Mouse (Mus musculus): ENCODE measurements around the gene Vps13c.

The Vps13c gene

GRCm38 (mm10) chr9:67839981-67840859 lies at the start of gene Vps13c:
Gene Vps13c, plus strand, starts transcription at chr9:67840396.
- DNase-seq (ENCODE audit: low spot score), result peak; percentile 69

GRCm38 (mm10) chr9:67792405-67792804 lies 47.8 kb upstream of the Vps13c start:
- no peak for DNase-seq (ENCODE audit: low spot score)

- no peak for DNase-seq (ENCODE audit: low spot score)
These were observed 46.7 kb upstream of the Vps13c start for GRCm38 (mm10) chr9:67793501-67793900.

- DNase-seq (ENCODE audit: low spot score), result no peak
These were observed 46.0 kb upstream of the Vps13c start for GRCm38 (mm10) chr9:67794216-67794615.

- no peak for DNase-seq (ENCODE audit: low spot score)
These were observed 45.5 kb upstream of the Vps13c start for GRCm38 (mm10) chr9:67794668-67795067.

- DNase-seq (ENCODE audit: low spot score), result no peak
These were observed 45.0 kb upstream of the Vps13c start for GRCm38 (mm10) chr9:67795205-67795675.

GRCm38 (mm10) chr9:67799078-67799819 lies 40.9 kb upstream of the Vps13c start:
- DNase-seq (ENCODE audit: low spot score), result no peak

- peak; percentile 20 for DNase-seq (ENCODE audit: low spot score)
These were observed 38.0 kb upstream of the Vps13c start for GRCm38 (mm10) chr9:67802241-67802640.

- DNase-seq (ENCODE audit: low spot score), result no peak
These were observed 33.2 kb upstream of the Vps13c start for GRCm38 (mm10) chr9:67807000-67807399.

GRCm38 (mm10) chr9:67810527-67810926 lies 29.7 kb upstream of the Vps13c start:
- no peak for DNase-seq (ENCODE audit: low spot score)

GRCm38 (mm10) chr9:67811116-67811515 lies 29.1 kb upstream of the Vps13c start:
- DNase-seq (ENCODE audit: low spot score), result no peak

- DNase-seq (ENCODE audit: low spot score), result no peak
These were observed 27.0 kb upstream of the Vps13c start for GRCm38 (mm10) chr9:67813171-67813570.

- DNase-seq (ENCODE audit: low spot score), result no peak
These were observed 26.4 kb upstream of the Vps13c start for GRCm38 (mm10) chr9:67813665-67814337.

- DNase-seq (ENCODE audit: low spot score), result no peak
These were observed 23.8 kb upstream of the Vps13c start for GRCm38 (mm10) chr9:67816172-67816928.

GRCm38 (mm10) chr9:67817898-67818667 lies 22.1 kb upstream of the Vps13c start:
- no peak for DNase-seq (ENCODE audit: low spot score)

- no peak for DNase-seq (ENCODE audit: low spot score)
These were observed 21.6 kb upstream of the Vps13c start for GRCm38 (mm10) chr9:67818668-67818950.

- DNase-seq (ENCODE audit: low spot score), result no peak
These were observed 17.1 kb upstream of the Vps13c start for GRCm38 (mm10) chr9:67823131-67823530.

- no peak for DNase-seq (ENCODE audit: low spot score)
These were observed 14.7 kb upstream of the Vps13c start for GRCm38 (mm10) chr9:67825527-67825926.

GRCm38 (mm10) chr9:67828182-67828581 lies 12.0 kb upstream of the Vps13c start:
- no peak for DNase-seq (ENCODE audit: low spot score)

GRCm38 (mm10) chr9:67830411-67831358 lies 9.5 kb upstream of the Vps13c start:
- no peak for DNase-seq (ENCODE audit: low spot score)

All from spleen, adult 12 weeks (tissue).